Mouse (Mus musculus) heart, adult 2 months (tissue): Measurements from ENCODE around the gene Polr2f. TPM values are rescaled to one million over a fixed set of nuclear protein-coding genes. Genes with fewer than 3 reads are reported as not detected.

Source experiments
- DNase-seq, 2 experiments: peaks; one replicate each; pipeline ENCODE4 v3.0.0; 2021
- H3K27ac ChIP-seq: fragments of 200-600 bp; 2 replicates; pipeline ENCODE4 v1.8.1; 2022
- H3K27me3 ChIP-seq: fragments of 200-500 bp; 2 replicates; pipeline ENCODE4 v1.6.1; 2012; ENCODE audit warnings: mild to moderate bottlenecking, low read length, inconsistent platforms, mixed read lengths; ENCODE audit not compliant: control insufficient read depth, insufficient read depth
- H3K36me3 ChIP-seq: fragments of 200-500 bp; 2 replicates; pipeline ENCODE4 v1.6.1; 2012; ENCODE audit warnings: low read length, inconsistent platforms; ENCODE audit not compliant: control insufficient read depth, insufficient read depth
- H3K4me1 ChIP-seq: fragments of 200-500 bp; 2 replicates; pipeline ENCODE4 v1.6.1; 2011; ENCODE audit warnings: low read length; ENCODE audit not compliant: control insufficient read depth, insufficient read depth
- H3K4me3 ChIP-seq: fragments of 200-600 bp; 2 replicates; pipeline ENCODE4 v1.8.1; 2022
- H3K79me2 ChIP-seq: fragments of 200-500 bp; replicated peaks from 2 replicates; pipeline ENCODE4 v1.6.1; 2012; ENCODE audit warnings: mild to moderate bottlenecking, inconsistent platforms, low read length, moderate library complexity, mixed read lengths; ENCODE audit not compliant: control insufficient read depth, insufficient read depth
- H3K9ac ChIP-seq: fragments of 200-500 bp; 2 replicates; pipeline ENCODE4 v1.6.1; 2012; ENCODE audit warnings: low read depth, mild to moderate bottlenecking, control low read depth, inconsistent platforms, low read length, mixed read lengths
- CTCF ChIP-seq: fragments of 200-600 bp; IDR thresholded peaks from 2 replicates; pipeline ENCODE4 v1.8.1; 2022; ENCODE audit warnings: antibody characterized with exemption, mild to moderate bottlenecking, moderate library complexity
- EP300 ChIP-seq: fragments of 200-500 bp; IDR thresholded peaks from 2 replicates; pipeline ENCODE4 v1.6.1; 2011; ENCODE audit warnings: low read depth, low read length, control low read depth; ENCODE audit not compliant: insufficient read depth
- POLR2A ChIP-seq: fragments of 200-500 bp; IDR thresholded peaks from 2 replicates; pipeline ENCODE4 v1.6.1; 2011; ENCODE audit warnings: mild to moderate bottlenecking, low read depth, low read length, control low read depth; ENCODE audit not compliant: insufficient read depth
- WGBS: fragments of 180-500 bp; shearing (Covaris S2); methylation state at CpG from one replicate; pipeline ENCODE4 v1.1.7; 2018; 5-methylcytosine and 5-hydroxymethylcytosine counted together
- intact Hi-C: fragments of 180-260 bp; cut with DNase I; formaldehyde crosslinking; loops from one replicate; pipeline ENCODE4 v1.15.1; 2025
- polyA plus RNA-seq: library from polyadenylated mRNA; depleted of rRNA; stranded (reverse); fragments of >200 nt; gene quantifications from 2 replicates; pipeline ENCODE4 v1.2.3, GENCODE M21; 2012
- total RNA-seq, 2 experiments: library from RNA; stranded (reverse); gene quantifications; 2 replicates each; pipeline ENCODE4 v1.2.3; 2021

Gene Polr2f
- total and polyA plus RNA-seq, 3 experiments, result 50.9 to 145 (median 126) TPM

- intact Hi-C loops, result no loop called here
- Histone ChIP-seq H3K4me1 (peaks cover 5% of the 10 kb centered on the region), H3K27ac (no peak overlapping the region), H3K27me3 (no peaks in the 10 kb centered on the region), H3K4me3 (no peak overlapping the region), H3K9ac (no peak overlapping the region), H3K79me2 (no peaks in the 10 kb centered on the region), H3K36me3 (peaks cover 3% of the 10 kb centered on the region)
- no peak for TF ChIP-seq EP300
- TF ChIP-seq CTCF, result no peak
- TF ChIP-seq POLR2A, result no peak
- no peak for DNase-seq
- 71% methylated on average over 9 of the region's 9 CpGs for WGBS
Measured at GRCm38 (mm10) chr15:79135332-79135731, 5.5 kb upstream of the Polr2f start.

- Histone ChIP-seq H3K27me3 (no peaks in the 10 kb centered on the region), H3K36me3 (peaks cover 3% of the 10 kb centered on the region), H3K79me2 (no peaks in the 10 kb centered on the region), H3K4me3 (no peak overlapping the region), H3K9ac (no peak overlapping the region), H3K27ac (no peak overlapping the region), H3K4me1 (peaks cover 5% of the 10 kb centered on the region)
- 66% methylated on average over 11 of the region's 11 CpGs for WGBS
- intact Hi-C loops, result no loop called here
- DNase-seq, result no peak
- 0 out of 2 replicates have a peak, but pooled peaks have one; percentile 49 for TF ChIP-seq POLR2A
- peak; percentile 46; the same call in 1 of the 2 replicates for TF ChIP-seq EP300
- no peak for TF ChIP-seq CTCF
Measured at GRCm38 (mm10) chr15:79135783-79136575, 4.8 kb upstream of the Polr2f start.

GRCm38 (mm10) chr15:79139640-79140039, 1.2 kb upstream of the Polr2f start:
- DNase-seq, result no peak
- Histone ChIP-seq H3K4me3 (no peak overlapping the region), H3K27ac (no peak overlapping the region), H3K36me3 (no peaks in the 10 kb centered on the region), H3K9ac (no peak overlapping the region), H3K79me2 (no peaks in the 10 kb centered on the region; the same call in 1 of the 2 replicates), H3K4me1 (no peaks in the 10 kb centered on the region), H3K27me3 (no peaks in the 10 kb centered on the region)
- TF ChIP-seq CTCF, result peak; percentile 67
- no peak for TF ChIP-seq POLR2A
- 0 out of 2 replicates have a peak, but pooled peaks have one; percentile 25 for TF ChIP-seq EP300
- 49% methylated on average over 10 of the region's 10 CpGs for WGBS
- intact Hi-C loops, result no loop called here

GRCm38 (mm10) chr15:79141566-79141917, 733 bp downstream of the Polr2f start:
- intact Hi-C loops, result no loop called here
- Histone ChIP-seq H3K79me2 (no peaks in the 10 kb centered on the region; the same call in 1 of the 2 replicates), H3K4me3 (peak overlapping the region; percentile 91), H3K27me3 (no peaks in the 10 kb centered on the region), H3K27ac (peak overlapping the region; percentile 79), H3K36me3 (no peaks in the 10 kb centered on the region), H3K4me1 (no peaks in the 10 kb centered on the region), H3K9ac (peak overlapping the region; percentile 88)
- 0% methylated on average over 7 of the region's 7 CpGs for WGBS
- TF ChIP-seq CTCF (no peak), EP300 (no peak), POLR2A (no peak)
- DNase-seq, result no peak

- TF ChIP-seq CTCF (no peak), POLR2A (no peak), EP300 (no peak)
- H3K27ac ChIP-seq, result no peak overlapping the region
- WGBS, result 89% methylated on average over 12 of the region's 12 CpGs
- intact Hi-C loops, result no loop called here
- H3K79me2 ChIP-seq, result no peaks in the 10 kb centered on the region; the same call in 1 of the 2 replicates
- no peaks in the 10 kb centered on the region for H3K4me1 ChIP-seq
- no peaks in the 10 kb centered on the region for H3K36me3 ChIP-seq
- H3K4me3 ChIP-seq, result no peak overlapping the region
- no peak overlapping the region for H3K9ac ChIP-seq
- DNase-seq, result no peak
- no peaks in the 10 kb centered on the region for H3K27me3 ChIP-seq
Measured at GRCm38 (mm10) chr15:79143316-79143715, 2.5 kb downstream of the Polr2f start.

GRCm38 (mm10) chr15:79144021-79144420, 3.2 kb downstream of the Polr2f start:
- Histone ChIP-seq H3K27ac (no peak overlapping the region), H3K4me3 (no peak overlapping the region), H3K36me3 (no peaks in the 10 kb centered on the region), H3K4me1 (no peaks in the 10 kb centered on the region), H3K79me2 (no peaks in the 10 kb centered on the region; the same call in 1 of the 2 replicates), H3K27me3 (no peaks in the 10 kb centered on the region), H3K9ac (no peak overlapping the region)
- no peak for TF ChIP-seq EP300
- TF ChIP-seq CTCF, result no peak
- no peak for TF ChIP-seq POLR2A
- WGBS, result 67% methylated on average over 8 of the region's 8 CpGs
- no peak for DNase-seq
- intact Hi-C loops, result no loop called here
